Mouse (Mus musculus) heart, embryonic 14.5 days (tissue): ENCODE data around the gene Eif3m. TPM values are rescaled to one million over a fixed set of nuclear protein-coding genes. Genes with fewer than 3 reads are reported as not detected.
"Not testable (repeated sequence)": the region's sequence is repeated elsewhere in the genome, so short reads cannot be mapped to it uniquely, and the experiment has no call there.

Experiments used
- ATAC-seq: fragments of 200-750 bp; cut with Nextera tagmentation; 2 replicates; pipeline ENCODE4 v1.8.0; 2017; ENCODE audit warnings: low read depth, moderate TSS enrichment; ENCODE audit not compliant: insufficient number of reproducible peaks, insufficient read depth, low FRiP score
- H3K27ac ChIP-seq, 2 experiments: fragments of 200-500 bp in 1 of 2; fragments of 300-500 bp in 1 of 2; sonication (generic) in 1 of 2; replicated peaks in 1 of 2; 2 replicates each; pipeline ENCODE4 v1.5.1; 2012 to 2014; ENCODE audit warnings: low read depth in 2 of 2, low read length in 2 of 2, control low read depth in 1 of 2, mild to moderate bottlenecking in 1 of 2, mixed read lengths in 1 of 2; ENCODE audit not compliant: control insufficient read depth in 1 of 2, insufficient read depth in 1 of 2
- H3K27me3 ChIP-seq: fragments of 300-500 bp; sonication (generic); 2 replicates; pipeline ENCODE4 v1.6.1; 2014; ENCODE audit warnings: mild to moderate bottlenecking, low read length, control low read depth; ENCODE audit not compliant: control insufficient read depth, insufficient read depth
- H3K36me3 ChIP-seq: fragments of 300-500 bp; sonication (generic); 2 replicates; pipeline ENCODE4 v1.6.1; 2014; ENCODE audit warnings: mild to moderate bottlenecking, control low read depth, low read length, mixed read lengths; ENCODE audit not compliant: control insufficient read depth, insufficient read depth
- H3K4me1 ChIP-seq, 2 experiments: fragments of 200-500 bp in 1 of 2; fragments of 300-500 bp in 1 of 2; sonication (generic) in 1 of 2; 2 replicates each; pipeline ENCODE4 v1.6.1; 2012 to 2014; ENCODE audit warnings: low read length in 2 of 2, control low read depth in 1 of 2, mixed read lengths in 1 of 2; ENCODE audit not compliant: control insufficient read depth in 2 of 2, insufficient read depth in 2 of 2
- H3K4me2 ChIP-seq: fragments of 300-500 bp; sonication (generic); 2 replicates; pipeline ENCODE4 v1.6.1; 2014; ENCODE audit warnings: mild to moderate bottlenecking, low read length
- H3K4me3 ChIP-seq, 2 experiments: fragments of 200-500 bp in 1 of 2; fragments of 300-500 bp in 1 of 2; sonication (generic) in 1 of 2; 2 replicates each; pipeline ENCODE4 v1.5.1; 2012 to 2014; ENCODE audit warnings: low read length in 2 of 2, mild to moderate bottlenecking in 2 of 2, control low read depth in 1 of 2, low read depth in 1 of 2, moderate library complexity in 1 of 2; ENCODE audit not compliant: control insufficient read depth in 1 of 2, insufficient read depth in 1 of 2
- H3K9ac ChIP-seq: fragments of 300-500 bp; sonication (generic); 2 replicates; pipeline ENCODE4 v1.6.1; 2014; ENCODE audit warnings: mild to moderate bottlenecking, low read length
- H3K9me3 ChIP-seq: fragments of 300-500 bp; sonication (generic); 2 replicates; pipeline ENCODE4 v1.6.1; 2016; ENCODE audit warnings: low read length, control low read depth; ENCODE audit not compliant: control insufficient read depth
- WGBS: fragments of 180-500 bp; shearing (Covaris S2); extraction: QIAGEN DNeasy Blood & Tissue Kit; methylation state at CpG from one replicate; pipeline ENCODE4 v1.1.7; 2014; 5-methylcytosine and 5-hydroxymethylcytosine counted together
- polyA plus RNA-seq: library from polyadenylated mRNA; unstranded; fragments of >200 nt; fragmentation: Nextera tagmentation; extraction: Ambion mirVana; gene quantifications from 2 replicates; pipeline ENCODE4 v1.2.1, GENCODE M21; 2014

The Eif3m gene
- polyA plus RNA-seq, 1 experiment from 2014 or later = 243 TPM

- H3K4me3 ChIP-seq = not testable (repeated sequence)
- WGBS = 34% methylated on average over 11 of the region's 12 CpGs
- ATAC-seq = peak; percentile 39; the same call in 1 of the 2 replicates
Measured at GRCm38 (mm10) chr2:105025610-105026009, 8.7 kb upstream of the Eif3m start.

DNA sequence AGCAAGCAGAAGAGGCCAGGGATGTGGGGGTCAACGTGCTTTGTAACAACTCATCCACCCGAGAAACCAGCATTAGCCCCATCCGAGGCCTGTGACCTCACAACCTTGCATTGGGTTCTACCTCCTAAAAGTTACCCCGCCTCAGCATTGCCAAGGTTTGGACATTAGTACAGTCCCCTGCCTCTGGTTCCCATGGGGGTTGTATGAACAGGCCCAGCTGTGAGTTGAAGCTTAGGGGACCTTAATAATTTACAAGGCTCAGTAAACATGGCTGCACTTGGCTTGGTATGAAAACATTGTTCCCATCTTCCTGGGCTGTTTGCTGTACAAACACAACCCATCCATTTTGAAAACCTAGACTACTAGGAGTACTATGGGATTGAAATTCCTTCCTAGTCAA, 6.9 kb upstream of the Eif3m start:
- Histone ChIP-seq H3K9ac (no peak overlapping the region), H3K36me3 (no peaks in the 10 kb centered on the region), H3K27me3 (no peaks in the 10 kb centered on the region), H3K27ac (no peak overlapping the region), H3K4me3 (no peak overlapping the region), H3K9me3 (no peaks in the 10 kb centered on the region), H3K4me1 (peaks cover 2 to 7% of the 10 kb centered on the region in 2 experiments; a peak in 1 of 4 replicates), H3K4me2 (no peak overlapping the region)
- WGBS = 63% methylated on average over 4 of the region's 4 CpGs
- no peak for ATAC-seq

More at GRCm38 (mm10) chr2:105025610-105026009, 8.7 kb upstream of the Eif3m start:
- not testable (repeated sequence) for H3K4me2 ChIP-seq, H3K27ac ChIP-seq, H3K36me3 ChIP-seq, H3K4me1 ChIP-seq, H3K9me3 ChIP-seq, H3K9ac ChIP-seq, H3K27me3 ChIP-seq

GRCm38 (mm10) chr2:105023031-105023615, 6.2 kb upstream of the Eif3m start:
- no peaks in the 10 kb centered on the region for H3K27me3 ChIP-seq
- H3K9ac ChIP-seq = no peak overlapping the region
- no peak overlapping the region for H3K4me2 ChIP-seq
- no peak overlapping the region for H3K4me3 ChIP-seq
- H3K4me1 ChIP-seq = peaks cover 2 to 7% of the 10 kb centered on the region in 2 experiments; a peak in 1 of 4 replicates
- 20% methylated on average over 6 of the region's 6 CpGs for WGBS
- H3K27ac ChIP-seq = no peak overlapping the region
- H3K36me3 ChIP-seq = no peaks in the 10 kb centered on the region
- 0 out of 2 replicates have a peak, but pooled peaks have one; percentile 34 for ATAC-seq
- no peaks in the 10 kb centered on the region for H3K9me3 ChIP-seq

DNA sequence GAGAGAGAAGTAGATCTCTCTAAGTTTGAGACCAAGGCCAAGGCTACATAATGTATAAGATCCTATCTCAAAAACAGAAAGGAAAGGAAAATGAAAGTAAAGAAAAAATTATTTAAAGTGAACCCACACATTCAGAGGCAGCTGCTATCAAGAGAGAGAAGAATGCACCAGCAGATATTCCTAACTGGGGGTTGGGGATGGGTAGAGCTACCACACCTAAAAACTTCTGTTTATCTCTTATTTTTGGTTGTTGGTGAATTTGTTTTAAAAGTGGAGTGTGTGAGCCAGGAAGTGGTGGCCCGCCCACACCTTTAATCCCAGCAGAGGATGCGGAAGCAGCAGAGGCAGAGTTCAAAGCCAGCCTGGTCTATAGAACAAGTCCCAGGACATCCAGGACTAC, 5.0 kb upstream of the Eif3m start:
- H3K27me3 ChIP-seq = no peaks in the 10 kb centered on the region
- ATAC-seq = no peak
- H3K36me3 ChIP-seq = no peaks in the 10 kb centered on the region
- H3K4me3 ChIP-seq = no peak overlapping the region
- no peaks in the 10 kb centered on the region for H3K9me3 ChIP-seq
- H3K9ac ChIP-seq = no peak overlapping the region
- no peak overlapping the region for H3K4me2 ChIP-seq
- no peak overlapping the region for H3K27ac ChIP-seq
- 92% methylated on average over 2 of the region's 2 CpGs for WGBS
- H3K4me1 ChIP-seq = peaks cover 2 to 11% of the 10 kb centered on the region in 2 experiments; a peak in 1 of 4 replicates

DNA sequence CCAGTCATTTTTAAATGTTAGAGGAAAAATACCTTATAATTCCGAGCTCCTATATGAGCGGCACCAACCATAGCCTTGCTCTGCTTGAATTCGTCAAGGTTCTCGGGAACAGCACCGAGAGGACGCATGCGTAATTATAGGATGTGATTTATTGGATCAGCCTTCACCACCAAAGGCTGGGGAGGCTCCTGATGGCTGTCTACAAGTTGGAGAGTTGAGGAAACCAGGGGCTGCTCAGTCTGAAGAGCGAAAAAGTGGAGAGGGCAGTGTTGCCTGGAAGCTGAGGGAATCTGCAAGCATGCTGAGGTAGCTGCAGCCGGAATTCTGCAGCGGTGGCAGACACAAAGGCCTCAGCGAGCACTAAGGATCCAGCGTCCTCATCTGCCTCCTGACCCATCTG, 4.4 kb upstream of the Eif3m start:
- Histone ChIP-seq H3K4me3 (no peak overlapping the region), H3K9ac (no peak overlapping the region), H3K4me1 (peaks cover 2 to 11% of the 10 kb centered on the region in 2 experiments; a peak in 1 of 4 replicates), H3K9me3 (no peaks in the 10 kb centered on the region), H3K27ac (no peak overlapping the region), H3K4me2 (no peak overlapping the region), H3K27me3 (no peaks in the 10 kb centered on the region), H3K36me3 (no peaks in the 10 kb centered on the region)
- WGBS = 73% methylated on average over 12 of the region's 12 CpGs
- no peak for ATAC-seq

DNA sequence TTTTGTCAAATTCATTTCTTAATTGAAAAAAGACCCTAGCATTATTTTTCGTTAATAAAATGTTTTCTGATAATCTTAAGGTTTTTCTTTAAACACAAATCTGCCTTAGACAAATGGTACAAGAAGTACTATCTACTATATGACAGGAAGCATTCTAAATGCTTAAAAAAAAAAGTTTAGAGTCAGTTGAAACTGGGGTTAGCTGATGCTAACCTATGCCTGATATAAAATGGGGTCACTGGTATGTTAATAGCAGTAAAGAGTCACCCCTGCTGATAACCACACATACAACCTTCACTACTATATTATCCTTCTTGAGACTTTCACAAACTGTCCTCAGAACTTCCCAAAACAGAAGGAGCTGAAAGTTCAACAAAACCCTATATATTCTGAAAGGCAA, 2.6 kb upstream of the Eif3m start:
- H3K4me2 ChIP-seq = no peak overlapping the region
- H3K4me3 ChIP-seq = no peak overlapping the region
- no peak for ATAC-seq
- H3K4me1 ChIP-seq = peaks cover 2 to 18% of the 10 kb centered on the region in 2 experiments; a peak in 3 of 4 replicates
- H3K9ac ChIP-seq = no peak overlapping the region
- H3K36me3 ChIP-seq = no peaks in the 10 kb centered on the region
- no peaks in the 10 kb centered on the region for H3K9me3 ChIP-seq
- WGBS = 93% methylated on average over 1 of the region's 1 CpGs
- no peaks in the 10 kb centered on the region for H3K27me3 ChIP-seq
- H3K27ac ChIP-seq = no peak overlapping the region

- no peaks in the 10 kb centered on the region for H3K27me3 ChIP-seq
- peak overlapping the region in 1 of 2 experiments; percentile 98; a peak in 1 of 4 replicates for H3K4me3 ChIP-seq
- H3K27ac ChIP-seq = no peak overlapping the region
- 81% methylated on average over 3 of the region's 3 CpGs for WGBS
- no peak for ATAC-seq
- peak overlapping the region; percentile 90; the same call in 1 of the 2 replicates for H3K4me2 ChIP-seq
- H3K4me1 ChIP-seq = peaks cover 0 to 11% of the 10 kb centered on the region in 2 experiments; a peak in 3 of 4 replicates
- no peaks in the 10 kb centered on the region for H3K9me3 ChIP-seq
- peaks cover 11% of the 10 kb centered on the region for H3K36me3 ChIP-seq
- H3K9ac ChIP-seq = no peak overlapping the region
Measured at GRCm38 (mm10) chr2:105017802-105018201, 922 bp upstream of the Eif3m start.
